Mouse (Mus musculus) thymus, postnatal 10 days (tissue): Measurements from ENCODE around the gene Galnt17.

Experiments
- DNase-seq, 2 experiments: peaks; one replicate each; pipeline ENCODE4 v3.0.0; 2021; ENCODE audit warnings: low spot score in 2 of 2

The Galnt17 gene

GRCm38 (mm10) chr5:130927138-130927793 lies 381.0 kb downstream of the Galnt17 start:
- DNase-seq, result no peak

DNA sequence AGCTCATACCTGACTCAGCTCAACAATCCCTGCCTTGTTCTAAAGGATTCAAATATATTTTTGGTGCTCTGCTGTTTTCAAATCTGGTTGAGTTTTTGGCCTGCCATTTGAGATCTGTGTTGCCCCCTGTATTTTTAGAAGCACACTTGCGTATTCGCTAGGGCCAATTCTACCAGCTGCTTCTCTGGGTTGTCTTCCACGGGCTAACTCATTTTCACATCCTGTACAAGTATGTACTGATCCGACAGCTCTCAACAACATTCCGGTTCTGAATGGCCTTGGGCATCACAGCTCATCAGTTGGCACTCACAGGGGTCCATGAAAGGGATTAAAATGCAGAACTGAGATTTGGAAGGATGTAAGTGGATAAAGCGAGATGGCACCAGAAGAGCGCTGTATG lies 382.6 kb downstream of the Galnt17 start:
- no peak for DNase-seq

DNA sequence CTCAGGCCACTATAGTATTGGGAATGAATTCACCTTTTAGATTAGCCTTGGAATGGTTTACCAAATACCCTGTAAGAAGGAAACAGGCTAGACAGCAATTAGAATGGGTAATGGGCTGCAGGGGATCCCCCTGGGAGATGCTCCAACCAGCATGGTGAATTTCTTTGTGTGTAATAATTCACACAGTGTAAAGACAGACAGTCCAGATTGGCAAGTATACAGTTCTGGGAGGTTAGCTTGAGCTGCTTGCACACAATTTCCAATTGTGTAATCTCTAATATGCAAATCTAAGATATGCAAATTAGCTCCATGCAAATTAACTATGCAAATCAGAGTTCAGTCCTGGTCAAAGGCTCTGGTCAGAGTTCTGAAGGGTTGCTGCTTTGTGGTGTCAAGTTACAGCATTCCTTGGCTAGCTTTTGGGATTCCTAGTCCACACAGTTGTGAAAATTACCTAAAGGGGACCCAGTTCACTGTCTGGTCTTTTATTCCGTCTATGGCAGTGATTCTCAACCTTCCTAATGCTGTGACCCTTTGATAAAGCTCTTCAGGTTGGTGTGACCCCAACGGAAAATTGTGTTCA lies 384.0 kb downstream of the Galnt17 start:
- DNase-seq, result no peak

DNA sequence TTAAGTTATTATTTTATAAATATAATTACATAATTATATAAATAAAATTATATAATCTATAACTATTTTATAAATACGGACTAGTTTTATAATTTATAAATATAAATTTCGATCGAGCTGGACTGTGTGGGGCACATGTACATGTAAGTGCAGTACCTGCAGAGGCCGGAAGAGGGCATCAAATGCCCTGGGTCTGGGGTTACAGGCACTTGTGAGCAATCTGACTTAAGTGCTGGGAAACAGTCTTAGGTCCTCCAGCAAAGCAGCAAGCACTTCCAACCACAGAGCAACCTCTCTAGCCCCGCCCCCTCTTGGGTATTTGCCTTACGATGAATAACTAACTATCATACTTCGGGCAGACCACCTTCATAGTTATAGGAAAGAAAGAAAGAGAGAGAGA lies 388.3 kb downstream of the Galnt17 start:
- no peak for DNase-seq

DNA sequence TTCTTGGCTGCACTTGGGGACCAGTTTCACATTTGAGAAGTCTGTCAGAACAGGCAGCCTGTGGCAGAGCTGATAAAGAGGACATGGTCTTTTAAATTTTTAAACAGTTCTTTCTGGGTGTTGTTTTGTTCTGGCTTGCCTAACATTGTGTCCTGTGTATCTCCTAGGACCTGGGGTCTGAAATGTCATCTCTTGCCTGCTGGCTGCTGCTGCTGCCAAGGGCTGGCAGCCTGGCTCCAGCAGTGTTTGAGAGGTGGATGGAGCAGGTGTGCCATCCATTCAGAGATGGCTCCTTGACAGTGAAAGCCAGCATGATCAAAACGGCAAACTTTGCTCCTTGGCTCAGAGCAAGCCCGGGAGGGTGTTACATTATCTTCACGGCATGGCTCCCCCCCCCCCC lies 393.7 kb downstream of the Galnt17 start:
- no peak for DNase-seq

GRCm38 (mm10) chr5:130911551-130911950 lies 396.7 kb downstream of the Galnt17 start:
- no peak for DNase-seq

DNA sequence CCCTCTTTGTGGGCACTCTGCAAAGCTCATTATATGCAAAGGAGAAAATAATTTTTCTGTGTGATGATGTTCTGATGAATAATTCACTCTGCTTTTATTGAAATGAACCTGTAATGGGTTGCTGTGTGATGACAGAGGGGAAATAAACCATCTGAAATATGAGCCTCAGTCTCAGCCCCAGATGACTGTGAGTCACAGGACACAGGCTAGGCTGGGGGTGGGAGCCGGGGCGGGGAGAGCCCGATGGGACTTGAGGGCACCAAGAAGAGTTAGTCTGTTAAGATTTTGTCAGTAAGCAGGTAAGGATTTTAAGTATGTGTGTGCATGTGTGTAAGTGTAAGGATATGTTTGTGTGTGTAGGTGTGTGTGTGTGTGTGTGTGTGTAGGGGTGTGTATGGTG lies 406.6 kb downstream of the Galnt17 start:
- DNase-seq, result no peak

GRCm38 (mm10) chr5:130895991-130896390 lies 412.3 kb downstream of the Galnt17 start:
- no peak for DNase-seq

DNA sequence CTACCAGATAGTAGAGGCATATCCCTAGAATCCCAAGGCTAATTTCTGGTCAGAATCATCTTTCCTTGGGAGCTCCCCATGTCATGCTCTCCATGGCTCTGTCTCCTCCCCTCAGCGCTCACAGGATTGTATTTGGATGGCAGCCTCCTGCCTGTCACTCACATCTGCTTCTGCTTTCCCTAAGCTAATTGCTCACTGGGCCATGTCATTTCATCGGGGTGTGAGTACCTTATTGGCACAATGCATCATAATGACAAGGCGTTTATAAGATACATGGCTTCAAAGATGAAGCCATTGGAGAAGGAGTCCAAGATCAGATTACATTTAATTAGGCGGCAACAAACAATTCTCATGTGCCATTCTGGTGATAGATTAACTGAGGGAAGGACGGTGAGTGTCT lies 416.6 kb downstream of the Galnt17 start:
- no peak for DNase-seq

DNA sequence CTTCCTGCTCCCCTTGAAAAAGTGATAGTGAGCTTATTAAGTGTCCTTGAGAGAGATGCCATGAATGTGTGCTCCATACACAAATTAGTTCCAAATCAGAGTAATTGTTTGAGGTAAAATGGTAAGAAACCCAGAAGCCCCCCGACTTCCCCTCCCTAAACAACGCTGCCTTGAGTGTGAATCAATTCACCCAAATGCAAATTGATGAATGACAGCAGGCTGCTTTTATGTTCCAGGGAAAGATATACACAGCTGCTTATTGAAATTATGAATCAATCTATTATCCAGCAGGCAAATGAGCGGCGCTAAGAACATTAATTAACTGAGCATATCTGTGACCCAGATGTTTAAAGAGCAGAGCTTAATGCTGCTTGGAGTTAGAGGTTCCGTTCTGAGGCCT lies 428.0 kb downstream of the Galnt17 start:
- DNase-seq, result no peak

- no peak for DNase-seq
Measured at GRCm38 (mm10) chr5:130875391-130875790, 432.9 kb downstream of the Galnt17 start.

- no peak for DNase-seq
Measured at GRCm38 (mm10) chr5:130871086-130871485, 437.2 kb downstream of the Galnt17 start.

DNA sequence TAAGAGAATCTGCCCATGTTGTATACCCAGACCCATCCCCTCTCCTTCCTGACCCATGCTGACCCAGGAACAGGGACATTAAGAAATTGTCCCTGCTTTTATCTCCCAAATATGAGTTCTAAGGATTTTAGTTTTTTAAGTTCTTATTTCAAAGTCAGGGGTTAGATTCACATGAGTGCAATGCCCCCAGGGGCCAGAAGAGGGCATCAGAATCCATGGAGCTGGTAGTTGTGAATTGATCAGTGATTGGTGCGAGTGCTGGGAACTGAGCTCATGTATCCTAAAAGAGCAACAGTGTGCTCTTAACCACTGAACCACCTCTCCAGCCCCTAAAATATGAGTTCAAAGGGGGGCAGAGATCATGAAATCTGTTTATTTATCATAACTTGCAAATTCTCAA lies 438.4 kb downstream of the Galnt17 start:
- DNase-seq, result no peak

- DNase-seq, result no peak
Measured at GRCm38 (mm10) chr5:130862302-130862701, 446.0 kb downstream of the Galnt17 start.

- no peak for DNase-seq
Measured at GRCm38 (mm10) chr5:130859736-130860135, 448.6 kb downstream of the Galnt17 start.

DNA sequence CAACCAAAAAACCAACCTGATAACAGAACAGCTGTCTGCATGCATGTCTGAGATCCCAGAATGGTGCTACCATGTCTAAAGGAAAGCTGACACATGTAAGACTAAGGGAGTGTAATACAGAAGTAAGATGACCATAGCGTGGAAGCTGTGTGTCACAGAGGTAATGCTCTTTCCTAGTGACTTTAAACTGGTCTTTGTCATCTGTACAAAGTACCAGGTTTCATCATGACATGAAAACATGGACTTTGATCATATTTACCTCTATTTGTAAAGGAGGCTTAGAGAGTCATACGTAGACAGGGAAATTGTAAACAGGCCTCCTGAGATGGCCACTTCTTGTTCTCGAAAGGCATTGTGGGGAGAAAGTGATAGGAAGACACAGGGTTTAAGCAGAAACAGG lies 449.6 kb downstream of the Galnt17 start:
- no peak for DNase-seq

GRCm38 (mm10) chr5:130858148-130858547 lies 450.1 kb downstream of the Galnt17 start:
- DNase-seq, result no peak

- DNase-seq, result no peak
Measured at GRCm38 (mm10) chr5:130854430-130854829, 453.9 kb downstream of the Galnt17 start.

DNA sequence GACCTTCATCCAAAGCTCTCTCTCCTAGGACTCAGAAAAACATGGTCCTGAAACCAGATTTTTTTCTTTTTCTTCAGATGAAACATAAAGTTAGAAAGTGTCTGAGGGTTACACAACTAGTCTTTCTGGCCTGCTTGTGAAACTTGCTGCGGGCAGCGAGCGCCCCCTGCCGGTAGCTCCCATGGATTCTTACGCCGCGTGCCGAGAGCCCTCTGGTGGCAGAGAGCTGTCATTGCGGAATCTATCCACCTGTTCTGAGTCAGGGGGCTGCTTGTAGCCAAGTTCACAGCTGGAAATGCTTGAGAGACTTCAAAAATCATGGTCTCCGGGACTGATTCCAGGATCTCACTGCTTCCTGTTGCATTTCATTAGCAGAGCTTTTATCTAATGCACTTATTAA lies 454.9 kb downstream of the Galnt17 start:
- DNase-seq, result peak; percentile 14 to 74

- DNase-seq, result no peak
Measured at GRCm38 (mm10) chr5:130852182-130852581, 456.1 kb downstream of the Galnt17 start.

DNA sequence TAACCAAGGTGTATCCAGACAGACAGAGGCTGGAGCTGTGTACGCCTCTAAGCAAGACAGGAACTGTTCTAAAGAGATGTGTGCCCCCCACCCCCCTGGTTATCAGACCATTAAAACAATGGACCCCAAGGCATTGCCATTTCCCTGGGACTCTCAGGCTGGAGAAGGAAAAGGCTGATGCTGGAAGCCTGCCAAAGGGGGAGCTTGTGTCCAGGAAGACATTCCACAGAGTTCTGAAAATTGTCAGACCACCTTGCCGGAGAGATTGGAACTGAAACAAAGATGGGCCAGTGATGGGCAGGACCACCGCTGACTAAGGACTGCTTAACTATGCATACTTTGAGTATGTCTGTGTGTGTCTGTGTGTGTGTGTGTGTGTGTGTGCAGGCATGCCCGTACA lies 458.7 kb downstream of the Galnt17 start:
- no peak for DNase-seq

DNA sequence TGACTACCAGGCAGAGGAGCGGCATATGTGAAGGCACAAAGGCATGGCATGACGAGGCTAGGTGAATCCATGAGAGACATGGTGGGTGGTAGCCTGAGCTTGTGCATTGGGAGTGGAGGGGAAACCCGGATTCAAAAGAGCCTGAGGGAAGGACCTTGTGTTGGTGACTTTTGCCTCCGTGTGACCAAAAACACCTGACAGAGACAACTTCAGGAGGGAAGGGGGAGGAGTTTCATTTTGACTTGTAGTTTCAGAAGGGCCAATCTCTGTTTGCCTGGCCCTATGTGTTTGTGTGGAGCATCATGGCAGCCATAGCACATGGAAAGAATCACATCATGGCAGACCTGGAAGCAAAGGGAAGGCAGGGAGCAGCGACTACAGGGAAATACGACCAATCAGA lies 459.7 kb downstream of the Galnt17 start:
- DNase-seq, result no peak

GRCm38 (mm10) chr5:130825797-130826196 lies 482.5 kb downstream of the Galnt17 start:
- DNase-seq, result no peak
